Mouse (Mus musculus): ENCODE results near the gene Ensa. TPM values are rescaled to one million over a fixed set of nuclear protein-coding genes. Genes with fewer than 3 reads are reported as not detected.
"Not testable (repeated sequence)": the region's sequence is repeated elsewhere in the genome, so short reads cannot be mapped to it uniquely, and the experiment has no call there.

Gene Ensa
- total RNA-seq (2022): 10 to 100 TPM; 77.2 to 84.9 (median 80.6) TPM

DNA sequence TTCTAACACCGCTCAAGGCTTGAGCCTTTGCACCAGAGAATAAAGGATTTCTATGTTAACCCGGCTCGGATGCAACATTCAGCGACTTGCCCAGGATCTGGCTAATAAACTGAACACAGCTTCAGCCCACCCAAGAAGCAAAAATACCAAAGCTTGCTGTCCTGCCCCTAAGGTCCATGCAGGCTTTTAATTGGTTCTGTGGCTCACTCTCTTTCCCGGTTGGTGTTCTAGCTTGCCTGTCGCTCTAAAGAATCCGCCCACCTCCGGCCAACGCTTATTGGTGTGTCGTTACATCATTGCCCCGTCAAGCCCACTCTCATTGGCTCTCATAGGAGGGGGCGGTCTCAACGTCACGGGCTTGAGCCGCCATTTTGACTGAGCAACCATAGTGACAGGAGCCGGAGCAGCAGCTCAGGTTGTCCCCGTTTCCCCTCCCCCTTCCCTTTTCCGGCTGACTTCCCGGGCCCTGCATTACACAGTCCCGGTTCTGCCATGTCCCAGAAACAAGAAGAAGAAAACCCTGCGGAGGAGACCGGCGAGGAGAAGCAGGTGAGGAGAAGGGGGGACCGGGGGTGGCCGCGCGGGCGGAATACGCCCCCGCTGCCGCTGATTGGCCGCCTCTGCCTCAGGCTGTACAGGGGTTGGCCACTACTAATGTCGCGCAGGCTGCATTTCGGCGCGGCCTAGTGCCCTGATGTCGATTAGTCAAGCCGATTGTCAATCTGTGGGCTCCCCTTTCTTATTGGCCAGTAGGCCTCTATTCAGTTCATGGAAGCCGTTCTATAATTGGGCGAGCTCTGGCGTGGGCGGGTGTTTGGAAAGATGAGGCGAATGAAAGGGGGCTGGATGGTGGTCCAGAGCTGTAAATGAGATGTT is at the start of gene Ensa:
Ensa (plus strand) TSS at position 366 of the 876 bp plus-strand sequence.
- DNase-seq (ENCODE audit: low spot score): peak; percentile 99

DNA sequence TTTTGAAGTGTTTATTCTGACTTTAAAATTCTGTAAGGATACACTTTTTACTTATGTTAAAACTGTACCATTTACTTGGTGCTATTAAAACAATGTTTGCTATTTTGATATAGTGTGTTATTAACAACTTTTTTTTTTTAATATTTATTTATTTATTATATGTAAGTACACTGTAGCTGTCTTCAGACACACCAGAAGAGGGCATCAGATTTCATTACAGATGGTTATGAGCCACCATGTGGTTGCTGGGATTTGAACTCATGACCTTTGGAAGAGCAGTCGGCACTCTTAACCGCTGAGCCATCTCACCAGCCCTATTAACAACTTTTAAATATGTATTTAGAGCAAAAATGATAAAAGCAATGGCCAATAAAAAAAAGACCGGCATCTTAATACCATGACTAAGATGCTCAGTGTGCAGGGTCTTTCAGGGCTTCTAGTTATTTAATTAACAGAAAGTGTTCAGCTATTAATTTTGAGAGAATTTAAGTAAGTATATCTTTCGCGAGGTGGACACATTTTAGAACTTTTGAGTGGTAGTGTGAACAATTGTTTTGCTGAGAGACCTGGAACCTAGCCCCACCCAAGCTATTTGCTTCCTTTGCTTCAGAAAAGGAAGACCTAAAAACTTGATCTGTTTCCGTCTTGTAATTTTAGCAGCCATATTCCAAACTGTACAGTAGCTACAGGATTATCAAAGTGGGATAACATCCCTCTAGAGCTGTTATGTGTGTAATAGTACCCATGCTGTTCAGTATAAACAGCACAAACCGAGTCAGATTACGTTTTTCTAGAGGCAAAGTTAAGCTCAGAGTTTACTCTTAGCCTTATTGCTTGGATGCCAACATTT is 36.8 kb upstream of the Ensa start:
- DNase-seq (ENCODE audit: low spot score): no peak

DNA sequence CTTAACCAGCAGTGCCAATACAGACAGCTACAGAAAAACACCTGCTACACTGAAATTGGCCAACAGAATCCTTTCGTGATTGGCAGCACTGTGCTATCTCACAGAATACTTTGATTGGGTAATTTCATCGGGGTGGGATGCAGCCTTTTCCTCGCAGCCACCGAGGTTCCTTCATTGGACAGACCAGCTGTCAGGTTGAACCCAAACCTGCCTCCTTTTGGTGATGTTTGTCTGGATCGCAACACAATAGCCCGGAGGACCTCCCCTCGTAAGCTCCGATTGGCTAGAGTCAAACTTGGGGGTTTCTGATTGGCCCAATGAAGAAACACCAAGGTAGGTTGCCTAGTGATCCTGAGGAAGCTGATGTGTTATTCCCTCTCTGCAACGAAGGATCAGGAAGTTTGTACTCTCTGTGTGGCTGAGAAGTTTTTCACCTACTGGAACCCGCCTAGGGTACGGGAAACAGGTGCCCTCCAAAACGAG is 36.1 kb upstream of the Ensa start, which contains the start of gene Golph3l:
Golph3l (plus strand) TSS at position 331 of the 483 bp plus-strand sequence.
- peak; percentile 99 for DNase-seq (ENCODE audit: low spot score)

DNA sequence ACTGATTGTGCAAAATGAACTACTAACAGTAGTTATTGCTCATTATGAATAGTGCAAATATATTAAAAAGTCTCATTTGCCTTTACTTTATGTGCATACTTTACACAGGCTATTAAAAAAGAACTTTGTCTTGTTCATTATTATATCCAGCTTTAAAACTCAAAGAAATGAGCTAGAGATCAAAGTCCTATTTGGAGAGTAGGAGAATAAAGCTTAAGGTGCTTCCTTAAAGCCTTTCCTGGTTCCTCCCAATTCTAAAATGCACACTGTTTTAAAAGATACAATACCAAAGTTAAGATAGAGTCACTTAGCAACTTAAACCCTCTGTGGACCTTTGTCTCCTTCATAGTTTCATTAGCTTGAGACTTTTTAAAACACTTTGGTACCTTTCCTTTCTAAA is 26.1 kb upstream of the Ensa start:
- no peak for DNase-seq (ENCODE audit: low spot score)

DNA sequence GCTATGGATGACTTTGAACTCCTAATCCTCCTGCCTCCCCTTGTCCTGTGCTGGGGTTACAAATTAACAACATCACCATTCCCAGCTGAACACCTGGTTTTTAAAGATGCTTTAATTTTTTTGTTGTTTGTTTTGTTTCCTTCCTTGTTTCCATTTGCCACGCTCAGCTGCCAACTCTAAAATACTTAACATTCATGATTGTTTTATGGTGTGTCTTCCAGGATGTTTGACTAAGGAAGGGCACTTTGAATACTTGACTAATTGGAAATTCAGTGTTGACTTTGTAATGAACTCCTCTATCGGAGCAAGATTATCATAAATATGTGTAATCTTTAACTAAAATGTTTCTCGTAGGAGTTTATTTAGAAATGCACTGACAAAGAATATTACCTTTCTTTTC is 23.5 kb upstream of the Ensa start:
- no peak for DNase-seq (ENCODE audit: low spot score)

DNA sequence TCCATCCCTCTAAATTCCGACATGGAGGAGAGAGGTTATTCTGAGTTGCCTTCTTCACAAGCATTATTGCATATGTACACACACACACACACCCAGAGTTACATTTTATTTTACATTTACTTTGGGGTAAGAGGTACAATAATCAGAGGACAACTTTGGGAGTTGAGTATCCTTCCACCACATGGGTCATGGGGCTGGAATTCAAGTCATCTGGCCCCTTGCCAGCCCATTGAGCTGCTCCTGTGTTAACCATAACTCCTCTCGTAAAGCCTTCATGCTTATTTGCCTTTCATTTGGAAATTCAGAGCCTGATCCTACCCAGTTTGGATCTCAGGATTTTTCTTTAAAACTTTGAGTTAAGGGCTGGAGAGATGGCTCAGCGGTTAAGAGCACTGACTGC is 18.7 kb upstream of the Ensa start:
- no peak for DNase-seq (ENCODE audit: low spot score)

DNA sequence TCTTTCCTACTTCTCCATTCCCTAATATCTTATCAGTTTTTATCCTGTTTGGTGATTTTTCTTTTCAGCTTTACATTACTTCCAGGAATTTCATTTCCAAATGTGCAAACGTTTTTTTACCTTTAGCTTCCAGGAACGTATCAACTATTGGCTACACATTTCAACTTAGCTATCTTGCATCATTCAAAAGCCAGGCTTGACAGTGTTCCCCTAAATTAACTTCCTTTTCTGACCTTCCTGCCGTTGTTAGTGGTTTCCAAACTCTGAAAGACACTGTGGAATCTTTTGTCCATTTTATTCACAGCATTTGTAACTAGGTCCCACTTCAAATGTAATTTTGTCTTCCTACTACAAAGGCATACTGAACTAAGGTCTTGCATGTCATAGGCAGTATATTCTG is 15.6 kb upstream of the Ensa start:
- DNase-seq (ENCODE audit: low spot score): no peak

DNA sequence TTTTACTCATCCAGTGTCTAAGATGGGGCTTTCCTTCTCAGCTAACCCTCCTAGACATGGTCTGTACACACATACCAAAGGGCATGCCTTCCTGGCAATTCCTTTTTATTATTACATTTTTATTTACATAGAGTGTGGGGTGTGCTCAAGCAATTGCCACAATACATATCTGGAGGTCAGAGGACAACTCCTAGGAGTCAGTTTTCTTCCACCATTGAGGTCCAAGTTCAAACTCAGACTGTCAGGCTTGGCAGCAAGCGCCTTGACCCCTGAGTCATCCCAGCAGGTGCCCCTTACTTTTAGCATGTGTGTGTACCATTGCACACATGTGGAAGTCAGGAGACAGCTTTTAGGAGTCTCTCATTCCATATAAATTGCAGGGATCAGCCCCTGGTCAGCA is 10.8 kb upstream of the Ensa start:
- no peak for DNase-seq (ENCODE audit: low spot score)

DNA sequence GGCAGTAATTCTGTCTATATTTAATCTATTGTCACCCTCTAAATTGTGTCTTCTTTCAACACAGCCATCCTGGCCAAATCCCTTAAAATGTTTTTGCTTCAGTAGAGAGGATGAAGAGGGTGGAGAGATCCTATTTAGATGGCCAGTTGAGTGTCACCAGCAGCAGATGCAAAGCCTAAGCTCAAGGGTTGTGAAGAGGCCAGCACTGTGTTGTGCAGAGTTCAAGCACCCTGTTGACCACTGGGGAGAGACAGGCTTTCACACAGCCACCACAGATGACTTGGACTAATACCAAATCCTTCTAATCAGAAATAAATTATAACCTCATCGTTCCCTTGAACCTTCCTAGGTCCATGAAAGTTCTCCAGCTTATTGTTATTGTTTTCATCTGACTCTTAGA is 6.3 kb upstream of the Ensa start:
- no peak for DNase-seq (ENCODE audit: low spot score)

DNA sequence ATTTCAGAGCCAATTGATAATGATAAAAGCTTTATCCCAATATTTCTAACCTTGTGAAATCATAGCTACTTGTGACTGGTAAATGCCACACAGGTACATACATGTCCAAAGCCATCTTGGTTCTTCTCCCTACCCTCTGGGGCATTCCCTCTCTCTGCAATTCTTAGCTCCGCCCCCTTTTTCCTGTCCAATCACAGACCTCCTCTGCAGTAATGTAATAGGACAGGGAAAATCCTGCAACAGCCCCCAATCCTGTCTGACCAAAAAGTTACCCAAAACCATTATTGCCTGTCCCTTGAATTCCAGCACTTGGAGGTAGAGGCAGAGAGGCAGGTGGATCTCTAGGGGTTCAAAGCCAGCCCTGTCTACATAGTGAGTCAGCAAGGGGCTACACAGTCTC is 3.6 kb upstream of the Ensa start:
- no peak for DNase-seq (ENCODE audit: low spot score)

DNA sequence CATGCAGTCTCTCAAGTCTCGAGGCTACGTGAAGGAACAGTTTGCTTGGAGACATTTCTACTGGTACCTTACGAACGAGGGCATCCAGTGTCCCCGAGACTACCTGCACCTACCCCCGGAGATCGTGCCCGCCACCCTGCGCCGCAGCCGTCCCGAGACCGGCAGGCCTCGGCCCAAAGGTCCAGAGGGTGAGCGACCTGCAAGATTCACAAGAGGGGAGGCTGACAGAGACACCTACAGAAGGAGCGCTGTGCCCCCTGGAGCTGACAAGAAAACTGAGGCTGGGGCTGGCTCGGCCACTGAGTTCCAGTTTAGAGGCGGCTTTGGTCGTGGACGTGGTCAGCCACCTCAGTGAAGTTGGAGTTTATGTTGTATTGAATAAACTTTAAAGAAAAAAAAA is 2.4 kb upstream of the Ensa start:
- DNase-seq (ENCODE audit: low spot score): not testable (repeated sequence)

DNA sequence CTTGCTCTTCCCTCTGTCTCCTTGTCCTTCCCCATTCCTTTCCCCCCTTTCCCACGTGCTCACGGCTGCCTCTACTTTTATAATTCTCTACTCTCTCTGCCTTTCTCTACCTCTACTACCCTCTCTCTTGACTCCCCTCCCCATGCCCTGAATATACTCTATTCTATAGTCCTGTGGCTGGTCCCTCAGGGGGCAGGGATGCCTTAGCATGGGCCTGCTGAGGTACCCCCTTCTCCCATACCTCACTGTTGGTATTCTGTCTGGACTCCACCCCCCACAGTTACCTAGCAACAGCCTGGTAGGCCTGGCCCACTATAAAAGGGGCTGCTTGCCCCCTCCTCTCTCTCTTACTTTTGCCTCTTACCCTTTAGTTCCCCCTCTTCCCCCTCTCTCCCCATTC is 1.2 kb upstream of the Ensa start:
- no peak for DNase-seq (ENCODE audit: low spot score)

DNA sequence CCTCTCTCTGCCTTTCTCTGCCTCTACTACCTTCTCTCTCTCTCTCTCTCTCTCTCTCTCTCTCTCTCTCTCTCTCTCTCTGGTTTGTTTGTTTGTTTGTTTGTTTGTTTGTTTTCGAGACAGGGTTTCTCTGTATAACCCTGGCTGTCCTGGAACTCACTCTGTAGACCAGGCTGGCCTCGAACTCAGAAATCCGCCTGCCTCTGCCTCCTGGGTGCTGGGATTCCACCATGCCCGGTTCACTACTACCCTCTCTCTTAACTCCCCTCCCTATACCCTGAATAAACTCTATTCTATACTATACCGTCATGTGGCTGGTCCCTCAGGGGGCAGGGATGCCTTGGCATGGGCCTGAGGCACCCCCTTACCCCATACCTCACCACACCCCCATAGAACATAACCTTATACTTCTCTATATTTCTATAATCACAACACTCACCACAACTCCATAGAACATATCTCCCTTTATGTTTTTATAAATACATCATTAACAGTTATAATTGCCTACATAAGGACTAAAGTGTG is 740 bp upstream of the Ensa start:
- not testable (repeated sequence) for DNase-seq (ENCODE audit: low spot score)

DNA sequence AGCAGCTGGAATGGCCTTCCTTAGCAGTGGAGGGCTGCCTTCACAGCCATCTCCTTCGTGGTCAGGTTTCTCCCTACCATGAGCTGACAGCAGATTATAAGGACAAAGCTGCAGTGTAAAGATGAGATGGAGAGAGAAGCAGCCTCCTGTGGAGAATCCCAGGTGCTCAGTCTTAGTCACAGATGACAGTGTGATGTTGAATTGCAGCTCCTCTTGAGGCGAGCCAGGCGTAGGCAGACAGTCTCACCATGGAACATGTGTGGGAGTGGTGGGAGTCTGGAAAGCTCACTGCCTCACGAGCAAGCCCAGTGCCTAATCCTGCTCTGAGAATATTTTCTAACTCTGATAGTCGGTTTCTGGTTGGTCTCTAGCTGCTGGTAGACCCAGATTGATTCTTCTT is 3.0 kb downstream of the Ensa start:
- DNase-seq (ENCODE audit: low spot score): no peak

DNA sequence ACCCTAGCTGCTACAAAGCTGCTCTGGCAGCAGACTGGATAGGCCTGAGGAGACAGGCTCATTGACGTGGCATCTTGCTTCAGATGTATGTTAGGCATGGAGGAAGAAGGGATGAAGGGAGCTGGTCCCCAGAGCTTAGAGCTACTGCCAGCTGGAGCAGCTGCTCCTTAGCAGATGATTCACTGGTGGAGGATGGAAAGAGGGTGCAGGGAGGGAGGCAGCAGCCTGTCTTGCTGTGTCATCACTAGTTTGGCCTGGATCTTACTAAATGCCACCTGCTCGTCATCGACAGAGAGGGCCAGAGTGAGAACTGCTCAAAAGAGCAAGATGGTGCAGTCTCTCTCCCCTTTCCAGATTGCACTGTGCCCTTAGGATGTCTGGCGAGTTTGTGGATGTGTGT is 5.0 kb downstream of the Ensa start:
- DNase-seq (ENCODE audit: low spot score): no peak

DNA sequence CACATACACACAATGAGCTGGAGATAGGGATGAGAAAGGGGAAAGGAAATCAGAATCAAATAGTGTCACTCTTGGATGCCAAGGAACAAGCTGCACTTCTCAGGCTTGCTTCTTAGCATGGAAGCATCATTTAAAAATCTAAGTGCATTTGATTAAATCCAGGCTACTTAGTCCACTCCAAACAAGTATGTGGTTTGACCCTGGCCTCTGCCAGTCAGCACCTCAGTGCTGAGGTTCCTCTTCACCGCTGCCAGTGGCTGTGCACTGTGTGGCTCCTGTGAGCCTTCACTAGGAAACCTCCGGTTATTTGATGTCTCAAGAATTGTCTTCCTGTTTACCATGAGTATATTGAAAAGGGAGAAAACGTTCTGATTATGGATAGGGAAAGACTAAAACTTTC is 6.1 kb downstream of the Ensa start:
- DNase-seq (ENCODE audit: low spot score): no peak

DNA sequence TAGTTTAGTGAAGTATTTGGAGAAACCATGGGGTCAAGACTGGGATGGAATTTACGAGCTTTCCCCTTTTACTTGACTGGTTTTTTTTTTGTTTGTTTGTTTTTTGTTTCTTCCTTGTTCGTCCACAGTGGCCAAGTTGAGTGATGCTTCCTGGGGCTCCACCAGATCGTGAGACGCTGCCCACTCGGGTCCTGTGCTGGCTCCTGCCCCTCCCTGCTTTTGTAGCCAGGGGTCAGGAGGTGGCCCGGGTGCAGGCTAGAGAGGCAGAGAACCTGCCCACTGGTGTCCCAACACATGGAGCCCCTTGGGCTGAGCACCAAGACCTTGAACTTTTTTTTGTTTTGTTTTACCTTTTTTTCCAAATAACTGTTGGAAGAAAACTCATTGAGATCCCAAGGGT is 6.5 kb downstream of the Ensa start:
- no peak for DNase-seq (ENCODE audit: low spot score)

DNA sequence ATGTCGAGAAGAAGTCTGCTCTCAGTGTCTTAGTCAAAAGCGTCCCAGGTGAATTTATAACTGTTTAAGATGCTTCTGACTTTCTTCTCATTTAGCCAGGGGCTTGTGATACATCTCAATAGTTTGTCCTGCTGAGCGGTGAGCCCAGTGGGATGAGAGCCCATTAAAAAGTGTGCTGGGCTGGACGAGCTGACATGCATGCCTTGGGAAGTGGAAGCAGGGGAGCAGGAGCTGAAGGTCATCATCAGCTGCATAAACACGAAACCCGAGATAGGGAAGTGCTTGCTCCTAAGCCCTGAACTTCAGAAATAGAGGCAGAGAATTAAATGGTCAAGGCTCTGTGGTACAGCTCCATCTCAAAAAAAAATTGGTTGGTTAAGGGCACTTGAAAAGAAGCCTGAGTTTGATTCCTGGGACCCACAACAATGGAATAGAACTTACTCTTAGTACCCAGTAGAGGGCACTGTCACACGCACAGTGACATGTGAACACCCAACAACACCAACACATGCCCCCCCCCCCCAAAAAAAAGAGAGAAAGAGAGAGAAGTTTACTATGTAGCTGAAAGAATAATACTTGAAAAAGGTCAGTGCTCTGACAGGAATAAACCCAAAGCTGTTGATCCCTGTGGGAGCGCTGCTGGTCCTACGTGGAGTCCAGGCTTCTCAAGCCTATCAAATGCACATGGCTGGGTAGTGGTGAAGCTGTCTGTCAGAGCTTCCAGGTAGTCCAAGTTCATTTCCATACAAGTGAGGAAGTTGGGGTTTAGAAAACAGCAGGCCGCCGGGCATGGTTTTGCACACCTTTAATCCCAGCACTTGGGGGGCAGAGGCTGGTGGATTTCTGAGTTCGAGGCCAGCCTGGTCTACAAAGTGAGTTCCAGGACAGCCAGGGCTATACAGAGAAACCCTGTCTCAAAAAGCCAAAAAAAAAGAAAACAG is 8.1 kb downstream of the Ensa start:
- DNase-seq (ENCODE audit: low spot score): no peak

DNA sequence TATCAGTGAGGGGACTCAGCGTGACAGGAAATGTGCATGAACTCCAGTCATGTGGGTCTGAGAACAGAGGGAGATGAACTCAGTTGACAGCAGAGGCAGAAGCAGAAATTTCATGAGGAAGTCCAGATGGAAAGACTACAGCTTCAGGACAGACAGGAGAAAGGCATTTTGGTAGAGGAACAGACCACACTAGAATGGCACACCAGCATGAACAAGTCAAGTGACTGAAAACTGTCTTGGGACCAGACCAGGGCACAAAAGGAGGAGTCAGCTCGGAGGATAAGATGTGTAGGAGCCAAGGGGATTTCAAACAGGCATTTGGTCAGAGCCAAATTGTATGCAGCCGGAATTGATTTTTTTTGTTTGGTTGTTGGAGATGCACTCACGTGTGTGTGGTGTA is 10.8 kb downstream of the Ensa start:
- no peak for DNase-seq (ENCODE audit: low spot score)

DNA sequence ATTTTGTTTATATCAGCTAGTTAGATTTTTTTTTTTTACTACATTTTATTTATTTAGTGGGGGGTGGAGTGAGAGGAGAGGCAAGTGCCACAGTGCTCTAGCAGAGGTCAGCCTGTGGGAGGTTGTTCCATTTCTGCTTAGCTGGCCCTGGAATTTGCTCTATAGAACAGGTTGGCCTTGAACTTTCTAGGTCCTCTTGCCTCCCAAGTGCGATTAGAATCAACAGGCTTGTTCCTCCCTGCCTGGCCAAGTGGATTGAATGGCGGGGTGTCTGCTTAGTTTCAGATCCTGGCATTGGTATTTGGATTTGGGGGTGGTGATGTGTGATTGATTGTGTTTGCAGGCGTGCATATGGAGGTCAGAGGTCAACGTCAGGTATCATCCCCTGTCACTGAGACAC is 11.3 kb downstream of the Ensa start:
- DNase-seq (ENCODE audit: low spot score): no peak

DNA sequence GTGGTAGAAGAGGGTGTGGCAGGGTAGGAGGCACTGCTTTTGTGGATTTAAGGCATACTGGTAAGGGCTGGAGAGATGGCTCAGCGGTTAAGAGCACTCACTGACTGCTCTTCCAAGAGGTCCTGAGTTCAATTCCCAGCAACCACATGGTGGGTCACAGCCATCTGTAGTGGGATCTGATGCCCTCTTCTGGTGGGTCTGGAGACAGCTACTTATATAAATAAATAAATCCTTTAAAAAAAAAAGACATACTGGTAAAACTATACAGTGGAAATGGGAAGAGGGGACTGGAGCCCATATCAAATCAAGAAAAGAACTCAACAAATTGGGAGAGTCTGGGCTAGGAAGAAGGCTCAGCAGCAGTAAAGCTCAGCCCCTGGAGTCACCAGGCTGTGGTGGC is 14.9 kb downstream of the Ensa start:
- no peak for DNase-seq (ENCODE audit: low spot score)
